Mouse (Mus musculus): ENCODE measurements around the gene Msto1.
"Not testable (repeated sequence)": the region's sequence is repeated elsewhere in the genome, so short reads cannot be mapped to it uniquely, and the experiment has no call there.

The Msto1 gene

DNA sequence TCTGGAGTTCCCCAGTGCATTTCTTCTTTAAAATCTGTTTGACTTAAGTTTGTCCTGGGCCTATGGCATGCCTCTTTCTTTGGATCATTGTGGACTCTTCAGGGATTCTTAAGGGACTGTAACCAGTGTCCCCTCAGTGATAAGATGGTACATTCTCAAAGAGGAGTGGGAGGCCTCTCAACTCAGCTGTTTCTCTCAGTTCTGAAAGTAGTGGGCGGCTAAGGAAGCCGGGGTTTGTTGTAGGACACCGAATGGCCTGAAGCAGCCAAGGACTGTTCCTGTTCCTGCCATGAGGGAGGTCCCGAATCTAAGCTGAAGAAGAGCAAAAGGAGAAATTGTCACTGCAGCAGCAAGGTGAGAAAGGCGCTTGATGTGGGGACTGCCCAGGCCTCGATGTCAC, 8.6 kb downstream of the Msto1 start:
- no peak for DNase-seq (ENCODE audit: low spot score in 2 of 2)

DNA sequence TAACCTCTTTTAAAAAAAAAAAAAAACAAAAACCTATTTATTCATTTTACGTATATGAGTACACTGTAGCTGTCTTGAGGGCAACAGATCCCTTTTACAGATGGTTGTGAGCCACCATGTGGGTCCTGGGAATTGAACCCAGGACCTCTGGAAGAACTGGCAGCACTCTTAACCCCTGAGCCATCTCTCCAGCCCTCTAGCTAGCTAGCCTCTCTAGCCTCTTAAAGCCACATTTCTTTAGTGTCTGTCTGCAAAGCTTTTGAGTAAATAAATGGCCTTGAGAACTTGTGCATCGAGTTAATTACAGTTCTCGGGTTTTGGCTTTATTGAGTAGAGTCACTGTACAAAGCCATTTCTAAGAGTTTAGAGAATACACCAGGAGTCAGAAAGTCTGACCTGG, 9.0 kb downstream of the Msto1 start:
- no peak for DNase-seq (ENCODE audit: low spot score in 2 of 2)

DNA sequence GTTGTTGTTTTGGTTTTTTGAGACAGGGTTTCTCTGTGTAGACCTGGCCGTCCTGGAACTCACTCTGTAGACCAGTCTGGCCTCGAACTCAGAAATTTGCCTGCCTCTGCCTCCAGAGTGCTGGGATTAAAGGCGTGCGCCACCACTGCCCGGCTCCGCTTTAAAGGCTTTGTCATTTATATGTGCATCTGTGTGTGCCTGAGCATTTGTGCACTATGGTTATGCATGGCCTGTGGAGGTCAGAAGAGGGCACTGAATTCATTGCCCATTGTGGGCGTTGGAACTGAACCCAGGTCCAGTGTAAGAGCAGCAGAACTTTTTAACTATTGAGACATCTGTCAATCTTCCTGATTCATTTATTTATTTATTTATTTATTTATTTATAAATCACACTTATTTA, 20.8 kb downstream of the Msto1 start:
- DNase-seq (ENCODE audit: low spot score in 2 of 2), result not testable (repeated sequence)

DNA sequence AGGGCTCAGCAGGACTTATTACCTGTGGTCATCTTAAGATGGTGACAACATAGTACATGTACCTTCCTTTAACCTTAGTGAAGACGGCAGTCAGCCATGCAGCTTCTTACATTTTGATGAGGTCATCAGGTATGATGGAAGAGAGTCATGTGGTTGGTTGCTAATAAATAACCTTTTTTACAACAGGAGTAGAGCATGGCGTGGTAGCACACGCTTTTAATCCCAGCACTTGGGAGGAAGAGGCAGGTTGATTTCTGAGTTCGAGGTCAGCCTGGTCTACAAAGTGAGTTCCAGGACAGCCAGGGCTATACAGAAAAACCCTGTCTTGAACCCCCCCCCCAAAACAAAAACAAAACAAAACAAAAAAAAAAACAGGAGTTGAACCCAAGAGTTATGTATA, 31.3 kb downstream of the Msto1 start:
- not testable (repeated sequence) for DNase-seq (ENCODE audit: low spot score in 2 of 2)

DNA sequence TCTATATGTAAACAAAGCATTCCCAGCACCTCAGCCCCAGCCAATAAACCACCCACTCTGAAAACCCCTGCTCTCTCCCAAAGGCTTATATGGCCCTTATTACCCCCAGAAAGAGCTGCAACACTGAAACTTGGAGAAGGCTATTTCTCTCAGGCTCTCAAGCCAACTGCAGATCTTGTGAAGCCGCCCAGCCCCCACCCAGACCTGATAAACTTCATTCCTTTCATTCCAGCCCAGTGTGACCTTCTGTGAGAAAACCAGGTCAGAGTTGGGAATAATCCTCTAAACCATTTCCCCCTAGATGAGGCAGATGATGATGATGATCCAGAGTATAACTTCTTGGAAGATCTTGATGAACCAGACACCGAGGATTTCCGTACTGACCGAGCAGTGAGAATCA, 45.4 kb downstream of the Msto1 start:
- not testable (repeated sequence) for DNase-seq (ENCODE audit: low spot score in 2 of 2)

DNA sequence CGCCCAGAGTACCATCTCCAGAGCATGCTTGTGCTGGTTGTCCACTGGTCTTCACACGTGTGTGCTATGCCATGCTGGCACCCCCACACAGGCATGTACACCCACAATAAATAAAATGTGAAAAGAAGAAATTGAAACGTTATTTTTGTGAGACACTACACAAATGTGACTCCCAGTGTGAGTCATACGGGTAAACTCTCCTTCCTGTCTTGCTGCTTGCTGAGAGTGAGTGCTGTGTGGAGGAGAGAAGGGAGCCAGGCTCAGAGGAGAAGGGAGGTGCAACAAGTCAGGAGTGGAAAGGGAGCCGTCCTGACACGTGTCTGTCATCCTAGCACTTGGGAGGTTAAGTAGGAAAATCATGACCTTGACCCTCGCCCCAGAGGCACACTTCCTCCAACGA, 46.6 kb downstream of the Msto1 start:
- not testable (repeated sequence) for DNase-seq (ENCODE audit: low spot score in 2 of 2)

DNA sequence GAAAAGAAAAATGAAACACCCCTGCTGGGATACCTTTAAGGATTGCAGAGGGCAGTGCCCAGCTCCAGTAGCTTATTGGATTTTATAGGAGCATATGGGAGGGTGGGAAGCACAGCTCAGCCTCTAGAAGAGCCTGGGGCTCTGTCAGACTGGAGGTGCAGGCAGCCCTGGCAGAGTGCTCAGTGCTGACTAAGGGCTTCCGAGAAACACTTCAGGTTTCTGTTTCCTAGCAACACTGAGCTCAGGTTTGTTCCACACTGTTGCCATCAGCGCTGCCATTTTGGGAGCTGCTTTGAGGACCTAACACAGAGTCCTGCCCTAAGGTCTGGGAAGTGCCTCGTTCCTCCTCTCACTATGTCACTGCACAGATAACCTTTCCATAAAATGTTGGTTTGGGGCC, 47.1 kb downstream of the Msto1 start:
- DNase-seq (ENCODE audit: low spot score in 2 of 2), result peak in 1 of 2 experiments; percentile 15

DNA sequence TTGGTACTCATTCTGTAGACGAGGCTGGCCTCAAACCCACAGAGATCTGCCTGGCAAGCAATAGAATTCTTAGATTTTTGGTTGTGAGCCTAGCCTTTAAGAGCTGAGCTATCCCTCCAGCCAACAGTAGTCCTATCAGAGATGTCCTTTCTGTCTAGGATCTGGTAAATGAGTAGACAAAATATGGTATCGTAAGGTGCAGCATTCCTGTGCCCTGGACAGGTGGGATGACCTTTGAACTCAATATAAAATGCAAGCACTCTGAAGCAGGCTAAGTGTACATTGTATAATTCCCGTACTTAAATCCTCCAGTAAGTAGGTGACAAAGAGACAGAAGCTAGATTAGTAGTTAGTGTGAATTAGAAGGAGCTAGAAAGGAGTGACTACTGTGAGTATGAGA, 51.7 kb downstream of the Msto1 start:
- DNase-seq (ENCODE audit: low spot score in 2 of 2), result no peak

DNA sequence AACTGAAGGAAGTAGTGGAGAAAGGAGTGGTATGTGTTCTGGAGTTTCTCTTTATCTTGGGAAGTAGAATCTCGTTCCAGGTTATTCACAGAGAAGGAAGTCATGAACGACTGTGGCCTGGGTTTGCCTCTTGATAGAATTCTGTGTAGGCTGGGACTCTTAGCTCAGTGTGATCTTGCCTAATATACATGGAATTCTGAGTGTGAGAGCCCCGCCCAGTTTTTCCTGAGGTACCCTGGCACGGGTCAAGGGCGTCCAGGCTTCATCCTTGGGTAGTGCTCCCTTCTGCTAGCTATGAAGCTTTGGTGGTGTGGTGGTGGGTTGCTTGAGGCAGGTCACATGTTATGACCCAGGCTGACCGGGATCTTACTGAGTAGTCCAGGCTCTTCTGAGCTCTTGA, 58.0 kb downstream of the Msto1 start:
- DNase-seq (ENCODE audit: low spot score in 2 of 2), result no peak

Measured in left cerebral cortex, adult 9 months (tissue).